Mouse (Mus musculus) left cerebral cortex, adult 18-20 months (tissue): ENCODE measurements at regions not wholly inside any gene's neighbourhood (a gene's known extent, or its start where the extent isn't known, plus 50 kb on each side); places are given as distances from the start of the nearest gene placed in this dataset.
"Not testable (repeated sequence)": the region's sequence is repeated elsewhere in the genome, so short reads cannot be mapped to it uniquely, and the experiment has no call there.

Experiments
- DNase-seq, 2 experiments: peaks; one replicate each; pipeline ENCODE4 v3.0.0; 2021 to 2022; ENCODE audit warnings: low spot score in 2 of 2, mixed read lengths in 1 of 2

DNA sequence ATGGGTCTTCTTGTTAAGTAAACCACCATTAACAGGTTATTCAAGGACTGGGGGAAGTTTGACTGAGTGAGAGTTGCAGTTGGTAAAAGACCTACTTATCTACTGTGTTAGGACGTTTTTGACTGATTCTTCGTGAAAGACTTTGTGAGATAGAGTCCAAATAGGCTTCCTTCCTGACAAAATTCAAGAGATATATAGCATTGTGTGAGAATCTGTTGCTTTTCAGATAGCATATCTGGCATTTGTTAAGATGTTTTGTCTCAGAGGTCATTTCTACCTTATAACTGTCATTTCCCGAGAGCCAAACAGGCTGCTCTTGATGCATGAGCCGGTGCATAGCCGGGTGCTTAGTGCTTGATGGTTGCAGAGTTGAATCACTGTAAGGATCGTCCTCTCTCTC, 214.8 kb downstream of the Pten start:
- DNase-seq, result no peak

DNA sequence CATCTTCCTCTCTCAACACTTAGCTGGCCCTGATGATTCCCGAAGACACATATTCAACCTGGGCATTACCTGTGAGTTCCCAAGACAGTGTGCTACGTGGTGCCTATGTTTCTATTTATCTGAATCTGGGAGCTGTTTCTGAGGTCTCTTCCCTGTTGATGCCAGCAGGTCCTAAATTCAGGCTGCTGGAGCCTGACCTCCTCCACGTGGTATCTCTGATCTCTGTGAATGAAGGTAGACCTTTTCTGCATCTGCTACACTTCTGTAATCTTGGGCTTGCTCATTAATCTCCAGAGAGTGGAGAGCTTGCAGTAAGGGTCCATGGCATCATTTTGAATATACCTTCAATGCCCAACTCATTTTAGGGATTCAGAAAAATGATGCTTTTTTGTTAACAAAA, 215.8 kb downstream of the Pten start:
- DNase-seq, result no peak

DNA sequence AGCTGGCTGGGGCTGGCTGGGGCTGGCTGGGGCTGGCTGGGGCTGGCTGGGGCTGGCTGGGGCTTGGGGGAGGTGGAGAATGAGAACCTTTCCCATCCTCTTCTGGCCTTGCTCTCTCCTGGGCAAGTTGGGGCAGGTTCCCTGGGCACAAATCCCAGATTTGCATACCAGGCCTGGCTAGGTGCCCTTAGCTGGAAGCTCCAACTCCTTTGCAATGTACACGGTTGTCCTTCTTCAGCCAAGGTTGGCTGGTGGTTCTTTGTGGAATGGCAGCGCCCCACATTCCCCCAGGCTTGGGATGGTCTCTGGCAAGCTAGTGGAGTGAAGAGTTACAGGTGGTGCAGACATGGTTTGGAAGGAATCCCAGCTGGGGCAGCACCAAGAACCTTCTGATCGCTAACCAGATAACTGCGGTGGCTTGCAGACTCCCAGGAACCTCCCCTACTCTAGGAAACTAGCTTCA, 217.5 kb downstream of the Pten start:
- DNase-seq, result no peak

DNA sequence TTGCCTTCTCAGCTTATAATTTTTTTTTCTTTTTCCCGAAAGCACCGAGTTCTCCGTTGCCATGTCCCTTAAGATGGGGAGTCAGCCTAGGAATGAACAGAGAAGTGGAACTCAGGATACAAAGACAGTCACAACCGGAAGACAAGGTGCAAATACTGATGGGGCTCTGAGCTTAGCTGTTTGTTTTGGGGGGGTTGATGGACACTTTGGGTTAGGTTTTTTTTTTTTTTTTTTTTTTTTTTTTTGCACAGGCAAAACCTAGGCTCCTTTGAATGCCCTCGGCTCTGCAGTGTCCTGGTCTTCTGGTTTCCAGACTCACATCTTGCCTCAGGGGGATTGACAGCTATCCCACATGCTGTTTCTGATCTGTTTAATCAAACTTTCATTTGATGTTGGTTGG, 218.0 kb downstream of the Pten start:
- DNase-seq, result no peak

DNA sequence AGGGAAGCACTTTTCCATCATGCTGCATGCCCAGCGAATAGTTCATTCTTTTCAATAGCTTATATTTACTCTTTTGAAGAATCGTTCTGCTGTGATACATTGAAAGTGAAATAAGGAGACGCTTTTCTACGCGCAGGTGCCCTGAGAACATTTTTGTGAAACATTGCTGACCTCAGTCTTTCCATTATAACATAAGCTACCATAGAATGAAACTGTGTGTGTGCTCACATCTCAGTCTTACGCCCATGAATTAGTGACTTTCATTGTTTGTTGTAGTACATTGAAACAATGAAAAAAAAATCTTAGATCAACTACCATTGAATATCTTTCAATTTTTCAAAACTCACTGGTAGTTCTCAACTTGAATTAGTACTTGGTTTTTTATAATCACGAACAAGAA, 219.2 kb downstream of the Pten start:
- DNase-seq, result no peak

DNA sequence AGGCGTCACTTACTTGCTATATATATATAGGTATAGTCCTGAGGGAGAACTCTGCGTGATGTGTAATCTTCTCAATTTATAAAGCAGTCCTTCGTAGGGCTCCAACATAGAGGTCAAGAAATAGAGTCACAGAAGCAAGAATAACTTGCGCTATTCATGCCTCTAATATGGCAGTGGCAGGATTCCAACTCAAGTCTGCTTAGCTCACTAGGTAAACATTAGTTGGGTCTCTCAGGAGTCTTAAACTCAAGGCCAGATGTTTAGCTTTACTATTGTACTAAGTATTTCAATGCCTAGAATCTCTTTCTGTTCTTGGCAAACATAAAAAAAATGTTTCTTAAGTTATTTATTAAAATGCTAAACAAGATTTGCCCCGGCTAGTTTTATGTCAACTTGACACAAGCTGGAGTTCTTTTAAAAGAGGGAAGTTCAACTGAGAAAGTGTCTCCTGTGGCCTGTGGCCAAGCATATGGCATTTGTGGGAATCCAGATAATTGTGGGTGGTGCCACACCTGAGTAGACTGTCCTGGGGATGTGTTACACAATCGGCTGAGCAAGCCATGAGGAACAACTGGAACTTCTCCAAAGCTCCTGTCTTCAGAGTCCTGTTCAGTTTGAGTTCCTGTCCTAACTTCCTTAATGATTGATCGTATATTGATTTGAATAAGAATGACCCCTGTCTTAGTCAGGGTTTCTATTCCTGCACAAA, 220.9 kb downstream of the Pten start:
- no peak for DNase-seq

DNA sequence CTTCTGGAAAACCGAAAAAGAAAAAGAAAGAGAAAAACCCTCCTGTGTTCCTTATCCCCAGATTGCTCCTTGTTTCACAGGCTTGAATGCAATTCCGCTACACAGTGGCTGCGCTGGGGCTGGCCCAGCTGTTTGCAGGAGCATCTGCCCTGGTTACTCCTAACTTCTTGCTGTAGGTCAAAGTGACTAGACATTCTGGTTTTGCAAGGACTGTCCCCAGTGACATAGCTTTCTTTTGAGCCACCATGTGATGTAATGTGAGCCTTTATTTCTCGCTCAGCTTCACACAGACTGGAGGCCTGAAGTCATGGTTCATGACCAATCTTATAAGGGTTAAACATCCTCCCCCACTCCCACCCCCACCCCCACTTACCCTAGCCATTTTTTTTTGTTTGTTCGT, 222.8 kb downstream of the Pten start:
- DNase-seq, result no peak

DNA sequence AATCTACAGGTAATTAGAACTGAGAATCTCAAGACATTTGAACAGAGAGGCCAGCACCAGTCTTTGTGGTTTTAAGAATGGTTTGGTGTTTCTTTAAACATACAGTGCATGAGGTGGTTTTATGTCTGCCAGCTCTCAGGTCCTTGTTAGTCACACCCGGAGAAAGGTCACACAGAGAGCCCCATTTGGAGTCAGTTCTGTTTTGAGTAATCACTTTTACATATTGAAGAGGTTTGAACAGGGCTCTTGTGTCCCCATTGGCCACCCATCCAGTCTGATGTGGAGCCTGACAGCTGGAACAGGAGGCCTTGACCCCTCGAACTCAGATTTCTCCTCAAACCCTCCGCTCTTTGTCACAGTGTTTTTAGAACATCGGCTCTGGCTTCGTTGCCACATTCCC, 231.4 kb downstream of the Pten start:
- no peak for DNase-seq

DNA sequence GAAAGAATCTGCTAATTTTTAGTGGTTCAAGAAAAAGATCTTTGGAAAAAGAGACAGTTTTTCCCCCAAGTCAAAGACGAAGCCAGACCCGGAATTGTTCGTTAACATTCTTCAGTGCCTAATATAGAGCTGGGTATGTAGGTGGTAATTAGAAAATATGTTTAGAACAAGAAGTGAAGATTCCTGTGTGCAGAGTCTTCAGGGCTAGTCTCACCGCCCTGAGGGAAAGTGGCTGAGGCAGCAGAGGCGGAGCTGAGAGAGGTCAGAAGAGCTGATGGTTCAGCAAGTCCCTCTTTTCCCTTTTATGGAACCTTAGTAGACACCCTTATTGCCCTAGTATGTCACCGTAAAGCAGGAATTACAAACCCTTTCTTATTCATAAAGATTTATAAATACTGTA, 232.0 kb downstream of the Pten start:
- DNase-seq, result no peak

DNA sequence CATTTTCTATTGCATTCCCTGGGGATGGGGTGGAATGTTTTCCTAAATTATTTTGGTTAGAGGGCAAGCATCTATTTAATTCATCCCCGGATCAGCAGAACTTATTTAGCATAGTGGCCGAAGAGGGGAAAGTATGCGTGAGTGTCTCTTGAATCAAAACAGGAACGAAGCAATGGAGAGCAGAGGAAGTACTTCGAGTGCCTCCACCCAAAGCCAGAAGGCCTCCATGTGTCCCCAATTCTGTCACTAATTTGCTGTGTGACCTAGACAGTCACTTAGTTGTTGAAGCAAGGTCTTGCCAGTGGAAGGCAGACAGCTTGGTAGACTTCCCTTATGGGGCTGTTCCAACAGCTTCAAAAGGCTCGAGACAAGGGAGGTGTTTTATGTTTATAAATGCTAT, 233.3 kb downstream of the Pten start:
- DNase-seq, result no peak

DNA sequence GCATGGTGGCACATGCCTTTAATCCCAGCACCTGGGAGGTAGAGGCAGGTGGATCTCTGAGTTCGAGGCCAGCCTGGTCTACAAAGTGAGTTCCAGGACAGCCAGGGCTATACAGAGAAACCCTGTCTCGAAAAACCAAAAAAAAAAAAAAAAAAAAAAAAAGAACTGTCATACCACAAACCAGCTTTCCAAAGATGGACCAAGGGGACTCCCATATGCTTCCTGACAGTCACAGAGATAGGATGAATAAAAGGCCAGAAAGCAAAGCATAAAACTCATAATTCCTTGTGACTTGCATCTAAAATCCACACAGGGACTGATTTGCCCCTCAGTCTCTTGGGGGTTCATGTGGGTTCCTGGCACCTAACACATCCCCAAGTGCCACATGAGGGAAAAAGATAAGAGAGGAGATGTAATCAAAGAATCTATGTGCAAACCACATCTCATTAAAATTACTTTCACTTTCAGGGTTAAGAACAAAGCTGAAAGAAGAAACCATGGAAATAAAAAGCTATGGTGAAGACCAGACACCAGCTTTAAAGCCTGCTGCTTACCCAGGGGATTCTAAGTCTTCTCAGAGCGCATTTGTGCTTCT, 241.4 kb downstream of the Pten start:
- DNase-seq, result no peak

DNA sequence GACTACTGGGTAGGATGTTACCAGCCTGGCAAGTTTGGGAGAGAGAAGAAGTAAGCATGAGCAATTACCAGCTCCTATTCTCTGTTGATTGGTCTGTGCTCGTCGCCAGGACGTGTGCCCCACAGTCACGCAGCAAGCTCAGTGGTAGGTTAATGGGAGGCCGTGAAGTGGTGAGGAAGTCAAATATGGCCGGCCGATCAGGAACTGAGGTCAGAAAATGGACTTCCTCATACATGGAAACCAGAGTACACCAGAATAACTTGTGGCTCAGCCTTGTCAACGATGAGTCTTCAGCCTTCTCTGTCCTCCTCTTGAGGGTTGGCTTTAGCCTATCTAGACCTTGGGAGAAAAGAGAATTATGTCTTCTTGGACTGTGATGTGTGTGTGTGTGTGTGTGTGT, 250.3 kb downstream of the Pten start:
- DNase-seq, result no peak

DNA sequence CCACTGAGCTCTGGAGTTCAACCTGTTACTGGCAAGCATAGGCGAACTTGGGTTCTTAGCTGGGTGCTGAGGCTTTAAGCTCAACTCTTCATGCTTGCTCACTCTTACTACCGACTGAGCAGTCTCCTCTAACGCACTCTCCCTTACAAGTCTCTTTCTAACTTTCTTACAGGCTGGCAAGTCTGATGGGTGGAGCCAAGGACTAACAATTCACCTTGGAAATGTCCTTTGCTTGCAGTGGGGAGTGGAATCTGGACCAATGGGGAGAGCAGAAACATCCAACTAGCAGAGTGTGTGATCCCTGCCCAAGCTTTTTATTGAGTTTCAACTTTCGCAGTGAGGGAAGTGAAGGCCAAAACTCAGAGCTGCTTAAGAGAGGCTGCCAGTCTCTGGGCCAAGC, 250.8 kb downstream of the Pten start:
- no peak for DNase-seq

DNA sequence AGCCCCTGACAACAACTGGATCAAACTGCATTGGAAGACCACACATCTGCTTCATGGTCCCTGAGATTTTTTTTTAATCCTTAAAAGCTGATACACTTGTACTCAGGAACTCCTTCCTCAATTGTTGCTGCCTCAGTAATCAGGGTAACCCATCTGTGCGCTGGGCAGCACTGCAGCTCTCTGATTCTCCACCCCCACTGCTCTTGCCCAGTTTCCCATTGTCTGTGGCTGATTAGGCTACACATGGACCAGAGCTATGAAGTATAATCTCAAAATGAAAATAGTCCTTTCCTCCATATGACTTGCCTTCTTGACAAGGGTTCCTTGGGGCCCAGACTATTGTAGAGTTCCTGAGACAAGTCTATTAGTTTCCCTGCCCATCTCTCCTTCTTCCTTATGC, 251.5 kb downstream of the Pten start:
- DNase-seq, result no peak

DNA sequence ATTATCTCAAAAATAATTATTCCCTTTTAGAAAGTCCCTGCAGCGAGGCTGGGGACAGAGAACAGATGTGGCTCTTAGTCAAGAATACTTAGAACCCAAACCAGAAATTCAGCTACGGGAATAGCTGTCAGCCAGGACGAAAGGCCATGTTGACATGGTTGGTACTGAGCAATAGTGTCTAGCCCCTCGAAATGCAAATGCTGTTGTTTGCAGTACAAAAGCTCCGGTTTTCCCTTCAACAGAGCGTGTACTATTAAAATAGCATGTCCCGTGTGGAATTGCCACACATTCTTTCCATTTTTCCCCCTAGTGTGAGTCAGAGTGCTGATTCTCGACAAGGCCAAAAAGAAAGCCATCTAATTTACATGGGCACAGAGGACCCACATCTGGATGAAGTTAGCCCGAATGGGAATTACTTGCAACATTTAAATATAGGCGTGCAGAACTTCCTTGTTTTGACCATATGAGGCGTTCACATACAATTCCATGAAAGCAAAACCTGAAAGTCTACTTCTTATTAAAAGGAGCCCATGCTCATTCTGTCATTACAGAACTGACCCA, 253.7 kb downstream of the Pten start:
- no peak for DNase-seq

DNA sequence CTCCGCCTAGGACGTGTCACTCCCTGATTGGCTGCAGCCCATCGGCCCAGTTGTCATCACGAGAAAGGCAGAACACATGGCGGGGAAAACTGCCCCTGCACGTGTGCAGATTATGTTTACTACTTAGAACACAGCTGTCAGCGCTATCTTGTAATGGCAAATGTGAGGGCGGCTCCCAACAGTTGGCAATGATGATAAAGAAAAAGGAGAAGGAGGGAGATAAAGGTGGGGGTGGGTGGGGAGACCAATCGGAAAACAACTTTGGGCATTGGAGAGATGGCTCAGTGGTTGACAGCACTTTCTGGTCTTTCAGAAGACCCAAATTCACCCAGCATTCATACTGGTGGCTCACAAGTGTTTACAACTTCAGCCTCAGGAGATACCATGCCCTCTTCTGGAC, 257.6 kb downstream of the Pten start:
- not testable (repeated sequence) for DNase-seq

DNA sequence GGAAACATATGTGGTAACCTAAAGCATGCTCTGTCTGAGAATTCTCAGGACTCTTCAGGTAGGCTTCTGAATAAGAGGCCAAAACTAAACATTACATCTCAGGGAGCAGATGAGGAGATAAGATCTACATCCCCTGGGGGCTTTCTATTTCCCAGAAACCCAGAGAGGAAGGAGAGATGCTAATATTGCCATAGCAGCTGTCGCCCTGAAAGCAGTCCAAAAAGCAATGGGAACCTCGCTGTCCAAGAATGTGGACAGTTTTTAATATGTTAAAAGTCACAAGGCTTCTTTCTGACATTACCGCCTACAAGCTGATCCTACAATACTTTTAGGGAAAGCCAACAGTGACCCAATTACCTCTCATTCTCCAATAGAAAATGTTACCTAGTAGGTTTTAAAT, 263.9 kb downstream of the Pten start:
- DNase-seq, result no peak

DNA sequence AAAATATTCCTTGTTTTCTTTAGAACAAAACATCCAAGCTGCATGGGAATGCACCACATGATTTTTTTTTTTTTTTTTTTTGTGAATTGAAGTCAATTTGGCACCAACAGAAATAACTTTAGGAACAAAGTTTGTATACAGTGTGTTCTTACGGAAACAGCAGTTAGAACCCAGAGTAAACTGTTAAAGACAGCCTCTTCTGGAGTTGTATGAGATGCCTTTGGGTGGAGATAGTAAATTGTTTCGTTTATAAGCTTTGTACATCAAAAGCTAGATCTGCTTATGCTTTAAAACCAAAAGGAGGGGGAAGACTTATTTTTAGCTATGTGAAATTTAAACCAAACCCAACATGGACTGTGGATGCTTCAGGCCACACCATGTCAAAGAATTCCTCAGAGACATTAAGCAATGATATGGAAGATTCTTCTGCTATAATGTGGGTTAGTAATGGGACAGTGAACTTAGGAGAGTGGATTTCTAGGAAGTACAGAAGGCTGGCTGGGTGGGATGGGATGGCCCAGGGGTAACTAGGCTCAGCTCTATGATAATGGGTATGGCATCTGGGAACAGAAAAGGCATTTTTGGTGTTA, 265.6 kb downstream of the Pten start:
- no peak for DNase-seq

DNA sequence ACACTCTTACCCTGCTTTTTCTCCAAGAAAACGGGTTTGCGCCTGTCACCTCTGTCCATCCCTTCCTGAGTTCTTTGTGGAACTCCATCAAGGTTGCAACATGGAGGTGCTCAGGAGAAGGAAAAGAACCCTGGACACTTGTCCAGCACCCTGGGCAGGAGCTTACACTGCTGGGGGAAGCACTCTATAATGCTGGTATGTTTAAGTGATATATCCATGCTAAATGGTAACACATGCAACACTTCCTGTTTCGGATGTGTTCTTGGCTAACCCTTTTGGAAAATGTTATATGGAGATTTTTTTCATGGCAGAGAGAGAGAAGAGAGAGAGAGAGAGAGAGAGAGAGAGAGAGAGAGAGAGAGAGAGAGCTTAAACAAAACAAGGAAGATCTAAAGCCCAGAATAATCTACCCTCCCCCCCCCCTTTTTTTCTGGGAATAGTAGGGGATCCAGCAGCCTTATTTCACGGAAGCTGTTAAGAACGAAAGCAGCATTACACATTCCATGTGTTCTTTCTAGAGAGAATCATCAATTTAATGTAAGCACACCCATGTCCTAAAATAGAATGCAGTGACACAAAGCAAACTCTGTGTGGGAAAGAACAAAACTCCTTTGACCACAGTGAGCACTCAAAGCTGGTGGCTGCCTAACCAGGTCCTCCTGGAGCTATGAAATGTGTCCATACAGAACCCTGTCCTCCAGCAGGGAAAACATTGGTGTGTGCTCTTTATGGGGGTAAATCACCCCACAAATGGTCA, 272.6 kb downstream of the Pten start:
- no peak for DNase-seq

DNA sequence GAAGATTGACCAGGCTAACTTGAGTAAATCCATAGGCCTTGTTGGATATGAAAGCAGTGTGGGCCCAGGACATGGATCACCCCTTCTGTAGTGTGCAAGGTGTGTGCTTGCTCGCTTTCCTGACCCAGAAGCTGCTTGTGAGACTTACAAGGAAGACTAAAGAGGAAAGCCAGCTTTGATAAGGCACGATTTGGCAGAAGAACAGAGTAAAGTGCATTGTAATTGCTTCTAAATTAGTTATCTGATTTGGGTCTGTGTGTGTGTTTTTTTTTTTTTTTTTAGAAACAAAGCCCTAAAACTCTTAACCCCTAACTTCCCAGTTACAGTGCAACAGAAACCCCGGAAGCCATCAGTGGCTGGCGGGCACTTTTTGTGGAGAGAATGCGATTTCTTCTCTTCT, 283.2 kb downstream of the Pten start:
- no peak for DNase-seq

DNA sequence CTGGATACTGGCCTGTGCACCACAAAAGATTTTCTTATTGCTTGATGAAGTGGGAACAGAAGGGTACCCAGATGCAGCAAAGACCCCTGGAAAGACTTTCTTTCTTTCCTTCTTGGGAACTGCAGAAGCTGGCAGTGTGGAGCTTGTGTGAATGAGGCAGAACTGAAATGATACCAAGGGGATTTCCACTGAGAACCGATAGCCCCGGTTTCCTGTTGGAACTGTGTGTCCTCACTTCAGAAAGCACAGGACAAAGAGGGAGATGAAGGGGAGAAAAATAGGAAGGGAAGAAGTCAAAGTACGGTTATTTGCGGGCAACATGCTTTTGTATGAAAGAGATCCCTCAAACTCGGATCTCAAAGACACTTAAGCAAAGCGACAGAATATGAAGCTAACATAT, 283.7 kb downstream of the Pten start:
- no peak for DNase-seq

DNA sequence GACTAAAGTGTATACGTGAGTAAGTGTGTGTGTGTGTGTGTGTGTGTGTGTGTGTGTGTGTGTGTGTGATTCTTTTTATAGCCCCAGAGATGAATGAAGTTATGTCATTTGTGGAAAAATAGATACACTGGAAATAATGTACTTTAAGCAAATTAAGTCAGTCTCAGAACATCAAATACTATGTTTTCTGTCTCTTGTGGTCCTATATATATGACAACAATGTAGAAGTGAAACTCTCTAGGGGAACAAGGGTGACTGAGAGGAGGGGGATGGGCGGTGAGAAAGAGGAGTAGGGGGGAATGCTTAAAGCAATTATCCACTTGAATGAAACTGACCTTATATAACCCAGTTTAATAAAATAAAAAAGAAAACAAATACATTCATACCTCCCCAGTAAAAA, 285.5 kb downstream of the Pten start:
- DNase-seq, result no peak
